7 mouse cellular contexts compared by ENCODE assay signal in genomic region chr7:16738073-16738696, GRCm38 (mm10). TPM values are rescaled to one million over a fixed set of nuclear protein-coding genes. Genes with fewer than 3 reads are reported as not detected.
DNase-seq lines count a peak whose midpoint lies in the region; ATAC-seq lines count a peak whose summit lies in the region.

TSS of gene Ap2s1 (plus strand) at chr7:16738410.

- H3K4me3 ChIP-seq in embryonic facial prominence, embryonic 12.5 days, result peak within 1 kb of the TSS; percentile 86
- H3K4me3 ChIP-seq in limb, embryonic 11.5 days (ENCODE audit: low read depth, low read length), result peak within 1 kb of the TSS; percentile 66
- peak within 1 kb of the TSS; percentile 80 for H3K4me3 ChIP-seq in midbrain, embryonic 14.5 days (replicated peaks; ENCODE audit: low read depth, low read length)

- peak; percentile 95 for ATAC-seq in embryonic facial prominence, embryonic 12.5 days (ENCODE audit: insufficient number of reproducible peaks, insufficient read depth, low FRiP score, low TSS enrichment)
- peak; percentile 93 for ATAC-seq in limb, embryonic 11.5 days (ENCODE audit: insufficient number of reproducible peaks, low FRiP score, low TSS enrichment, low read depth)
- peak; percentile 95 for ATAC-seq in midbrain, embryonic 14.5 days (ENCODE audit: low FRiP score, low TSS enrichment)

- H3K27ac ChIP-seq in embryonic facial prominence, embryonic 12.5 days, result peak within 1 kb of the TSS; percentile 54; the same call in 1 of the 2 replicates
- 0 out of 2 replicates have a peak within 1 kb of the TSS, but pooled peaks have one; percentile 0 for H3K27ac ChIP-seq in limb, embryonic 11.5 days (replicated peaks; ENCODE audit: low read depth, low read length)
- H3K27ac ChIP-seq in midbrain, embryonic 14.5 days (replicated peaks; ENCODE audit: low read depth, low read length), result 0 out of 2 replicates have a peak within 1 kb of the TSS, but pooled peaks have one; percentile 8

- H3K9ac ChIP-seq in embryonic facial prominence, embryonic 12.5 days, result peak within 1 kb of the TSS; percentile 91
- peak within 1 kb of the TSS; percentile 64 for H3K9ac ChIP-seq in limb, embryonic 11.5 days (ENCODE audit: low read length)
- peak within 1 kb of the TSS; percentile 86 for H3K9ac ChIP-seq in midbrain, embryonic 14.5 days (replicated peaks; ENCODE audit: low read length)

- peak; percentile 92 for DNase-seq in adrenal gland, postnatal 25 days
- DNase-seq in heart, adult 11 months, result peak; percentile 100
- peak; percentile 97 for DNase-seq in kidney, adult 18-20 months
- DNase-seq in limb, embryonic 11.5 days (ENCODE audit: low spot score), result peak; percentile 97
- DNase-seq in midbrain, embryonic 14.5 days, result peak; percentile 99
- peak; percentile 90 to 91 for DNase-seq in spleen, adult 18-20 months

- WGBS in embryonic facial prominence, embryonic 12.5 days, result under 1% methylated on average over 34 of the region's 34 CpGs
- under 1% methylated on average over 34 of the region's 34 CpGs for WGBS in limb, embryonic 11.5 days
- WGBS in midbrain, embryonic 14.5 days, result under 1% methylated on average over 34 of the region's 34 CpGs

- no peaks in the 10 kb centered on the region for H3K9me3 ChIP-seq in embryonic facial prominence, embryonic 12.5 days
- no peaks in the 10 kb centered on the region for H3K9me3 ChIP-seq in limb, embryonic 11.5 days (ENCODE audit: control insufficient read depth, low read length)
- H3K9me3 ChIP-seq in midbrain, embryonic 14.5 days (ENCODE audit: control insufficient read depth, low read length), result no peaks in the 10 kb centered on the region

- peaks cover 5% of the 10 kb centered on the region for H3K36me3 ChIP-seq in embryonic facial prominence, embryonic 12.5 days
- no peaks in the 10 kb centered on the region for H3K36me3 ChIP-seq in limb, embryonic 11.5 days (ENCODE audit: control insufficient read depth, insufficient read depth, low read length)
- H3K36me3 ChIP-seq in midbrain, embryonic 14.5 days (ENCODE audit: control insufficient read depth, insufficient read depth, low read length), result peaks cover under 1% of the 10 kb centered on the region

- no peaks in the 10 kb centered on the region for H3K27me3 ChIP-seq in embryonic facial prominence, embryonic 12.5 days
- no peaks in the 10 kb centered on the region for H3K27me3 ChIP-seq in limb, embryonic 11.5 days (ENCODE audit: control insufficient read depth, insufficient read depth, low read length)
- no peaks in the 10 kb centered on the region for H3K27me3 ChIP-seq in midbrain, embryonic 14.5 days (ENCODE audit: control insufficient read depth, insufficient read depth, low read length)

- peaks cover 14% of the 10 kb centered on the region for H3K4me1 ChIP-seq in embryonic facial prominence, embryonic 12.5 days
- peaks cover 9% of the 10 kb centered on the region; the same call in 1 of the 2 replicates for H3K4me1 ChIP-seq in limb, embryonic 11.5 days (ENCODE audit: control insufficient read depth, insufficient read depth, low read length)
- H3K4me1 ChIP-seq in midbrain, embryonic 14.5 days (ENCODE audit: control insufficient read depth, insufficient read depth, low read length), result peaks cover 8% of the 10 kb centered on the region

- peak within 1 kb of the TSS; percentile 84 for H3K4me2 ChIP-seq in embryonic facial prominence, embryonic 12.5 days (replicated peaks)
- H3K4me2 ChIP-seq in limb, embryonic 11.5 days (ENCODE audit: low read depth, severe bottlenecking), result peak within 1 kb of the TSS; percentile 92
- H3K4me2 ChIP-seq in midbrain, embryonic 14.5 days (ENCODE audit: low read length), result peak within 1 kb of the TSS; percentile 75

RNA-seq across cellular contexts. Expression of gene Ap2s1, which starts in this region (rescaled TPM):
- total RNA-seq in adrenal gland, postnatal 25 days (2021), result 130 and 139 TPM in 2 replicates
- polyA plus RNA-seq in embryonic facial prominence, embryonic 12.5 days (2016; fragmentation: Nextera tagmentation; extraction: Ambion mirVana), result 261 and 274 TPM in 2 replicates
- 261 and 266 TPM in 2 replicates for polyA plus RNA-seq in limb, embryonic 11.5 days (2014; fragmentation: Nextera tagmentation; extraction: Ambion mirVana)
- polyA plus RNA-seq in midbrain, embryonic 14.5 days (2014; fragmentation: Nextera tagmentation; extraction: Ambion mirVana), result 431 and 530 TPM in 2 replicates

Comparison
In these comparisons a context has a peak if more than half of its experiments do, and no peak if none do; other contexts are left out.
1. Peak in every context shown above with its lines: DNase-seq, ATAC-seq, H3K4me3 ChIP-seq and H3K27ac ChIP-seq.
2. H3K27ac ChIP-seq: peak in every context shown above with its lines; median percentile 54 in embryonic facial prominence, embryonic 12.5 days; 8 in midbrain, embryonic 14.5 days; 0 in limb, embryonic 11.5 days.